Mouse (Mus musculus): ENCODE measurements around the gene Ifng.

Ifng gene

GRCm38 (mm10) chr10:118480793-118481192, 39.9 kb downstream of the Ifng start:
- DNase-seq, result no peak

GRCm38 (mm10) chr10:118494109-118494508, 53.3 kb downstream of the Ifng start:
- DNase-seq, result no peak

GRCm38 (mm10) chr10:118495362-118495761, 54.5 kb downstream of the Ifng start:
- no peak for DNase-seq

All from kidney, adult 8-10 months (tissue).